Mouse (Mus musculus) E14TG2a.4 (cell line): ENCODE measurements around the gene Cplane1.

Source experiments
- CTCF ChIP-seq: conservative IDR thresholded peaks from 2 replicates; pipeline ENCODE4 v1.5.1; 2014; ENCODE audit warnings: low read length
- NANOG ChIP-seq: IDR thresholded peaks from 2 replicates; pipeline ENCODE4 v1.6.1; 2014; ENCODE audit warnings: borderline replicate concordance, low read length, mixed read lengths
- POU5F1 ChIP-seq: IDR thresholded peaks from 2 replicates; pipeline ENCODE4 v1.6.1; 2014; ENCODE audit warnings: low read length, borderline replicate concordance

- no peak for TF ChIP-seq CTCF
- TF ChIP-seq POU5F1, result no peak
- TF ChIP-seq NANOG, result no peak
Measured at GRCm38 (mm10) chr15:8294150-8294549, 125.2 kb downstream of the Cplane1 start.
